Mouse (Mus musculus) kidney, embryonic 16.5 days (tissue): ENCODE data around the gene Atp13a4. TPM values are rescaled to one million over a fixed set of nuclear protein-coding genes. Genes with fewer than 3 reads are reported as not detected.

Source experiments
- ATAC-seq: fragments of 200-750 bp; cut with Nextera tagmentation; 2 replicates; pipeline ENCODE4 v1.8.0; 2017; ENCODE audit warnings: moderate TSS enrichment; ENCODE audit not compliant: low FRiP score, low TSS enrichment
- H3K27ac ChIP-seq: fragments of 300-500 bp; sonication (generic); 2 replicates; pipeline ENCODE4 v1.5.1; 2014; ENCODE audit warnings: low read length
- H3K27me3 ChIP-seq: fragments of 300-500 bp; sonication (generic); 2 replicates; pipeline ENCODE4 v1.6.1; 2014; ENCODE audit warnings: low read length, control low read depth, mixed read lengths; ENCODE audit not compliant: insufficient read depth
- H3K36me3 ChIP-seq: fragments of 300-500 bp; sonication (generic); 2 replicates; pipeline ENCODE4 v1.6.1; 2014; ENCODE audit warnings: low read length, control low read depth, mixed read lengths; ENCODE audit not compliant: insufficient read depth
- H3K4me1 ChIP-seq: fragments of 300-500 bp; sonication (generic); 2 replicates; pipeline ENCODE4 v1.6.1; 2014; ENCODE audit warnings: low read length, control low read depth, mixed read lengths; ENCODE audit not compliant: insufficient read depth
- H3K4me2 ChIP-seq: fragments of 300-500 bp; sonication (generic); replicated peaks from 2 replicates; pipeline ENCODE4 v1.6.1; 2014; ENCODE audit warnings: low read depth, low read length
- H3K4me3 ChIP-seq: fragments of 300-500 bp; sonication (generic); 2 replicates; pipeline ENCODE4 v1.5.1; 2014; ENCODE audit warnings: mild to moderate bottlenecking, low read length
- H3K9ac ChIP-seq: fragments of 300-500 bp; sonication (generic); replicated peaks from 2 replicates; pipeline ENCODE4 v1.6.1; 2014; ENCODE audit warnings: low read length
- H3K9me3 ChIP-seq: fragments of 300-500 bp; sonication (generic); 2 replicates; pipeline ENCODE4 v1.6.1; 2016; ENCODE audit warnings: low read length, control low read depth
- WGBS: fragments of 180-500 bp; shearing (Covaris S2); extraction: QIAGEN DNeasy Blood & Tissue Kit; methylation state at CpG from one replicate; pipeline ENCODE4 v1.1.7; 2014; 5-methylcytosine and 5-hydroxymethylcytosine counted together
- polyA plus RNA-seq: library from polyadenylated mRNA; unstranded; fragments of >200 nt; fragmentation: Nextera tagmentation; extraction: Ambion mirVana; gene quantifications from 2 replicates; pipeline ENCODE4 v1.2.1, GENCODE M21; 2015

The Atp13a4 gene
- polyA plus RNA-seq, 1 experiment from 2014 or later, result 4.9 TPM

- Histone ChIP-seq H3K4me3 (no peak overlapping the region), H3K9me3 (no peaks in the 10 kb centered on the region), H3K27me3 (no peaks in the 10 kb centered on the region), H3K27ac (no peak overlapping the region), H3K4me1 (no peaks in the 10 kb centered on the region), H3K36me3 (no peaks in the 10 kb centered on the region), H3K9ac (no peak overlapping the region), H3K4me2 (no peak overlapping the region)
- 70% methylated on average over 9 of the region's 9 CpGs for WGBS
- ATAC-seq, result no peak
Observed at GRCm38 (mm10) chr16:29504198-29504597, 40.5 kb downstream of the Atp13a4 start.

DNA sequence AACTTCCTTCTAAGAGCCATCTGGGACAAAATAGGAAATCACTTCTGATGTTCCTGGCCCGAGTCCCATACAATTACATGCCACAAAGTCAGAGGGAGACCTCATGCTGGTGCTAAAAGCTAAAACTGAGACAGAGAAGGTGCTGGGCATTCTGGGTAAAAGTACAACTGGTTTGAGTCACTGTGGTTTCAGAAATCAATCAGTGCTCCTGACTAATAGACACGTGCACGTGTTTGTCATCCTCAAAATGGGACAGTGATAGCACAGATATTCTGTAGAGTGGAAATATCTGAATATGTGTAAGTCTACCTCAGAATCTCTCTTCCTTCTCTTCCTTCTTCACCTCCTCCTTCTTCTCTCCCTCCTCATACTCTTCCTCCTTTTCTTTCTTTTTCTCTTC is 53.6 kb downstream of the Atp13a4 start:
- no peak overlapping the region for H3K4me3 ChIP-seq
- H3K27me3 ChIP-seq, result no peaks in the 10 kb centered on the region
- H3K27ac ChIP-seq, result no peak overlapping the region
- ATAC-seq, result no peak
- H3K4me1 ChIP-seq, result no peaks in the 10 kb centered on the region
- WGBS, result 73% methylated on average over 3 of the region's 3 CpGs
- no peaks in the 10 kb centered on the region for H3K36me3 ChIP-seq
- no peak overlapping the region for H3K4me2 ChIP-seq
- H3K9ac ChIP-seq, result no peak overlapping the region
- no peaks in the 10 kb centered on the region for H3K9me3 ChIP-seq

DNA sequence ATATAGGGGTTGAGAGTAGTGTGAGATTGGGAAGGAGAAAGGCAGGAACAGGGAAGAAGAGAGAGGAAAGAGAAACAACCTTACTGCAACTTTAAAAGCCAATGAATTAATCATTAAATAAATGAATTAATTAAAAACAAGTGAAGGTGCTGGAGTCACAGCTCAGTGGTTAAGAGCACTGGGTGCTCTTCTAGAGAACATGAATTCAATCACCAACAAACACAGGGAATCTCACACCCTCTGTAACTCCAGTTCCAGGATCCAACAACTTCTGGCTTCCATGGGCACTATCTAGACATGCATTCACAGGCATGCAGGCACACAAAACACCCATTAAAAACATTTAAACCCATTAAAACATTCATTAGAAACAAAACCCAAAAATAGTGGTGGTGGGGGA is 63.2 kb downstream of the Atp13a4 start:
- Histone ChIP-seq H3K4me2 (no peak overlapping the region), H3K36me3 (no peaks in the 10 kb centered on the region), H3K9ac (no peak overlapping the region), H3K4me3 (no peak overlapping the region), H3K27me3 (no peaks in the 10 kb centered on the region), H3K4me1 (peaks cover 9% of the 10 kb centered on the region), H3K27ac (no peak overlapping the region), H3K9me3 (no peaks in the 10 kb centered on the region)
- ATAC-seq, result peak; percentile 57; the same call in 1 of the 2 replicates

- Histone ChIP-seq H3K4me2 (no peak overlapping the region), H3K36me3 (no peaks in the 10 kb centered on the region), H3K4me3 (no peak overlapping the region), H3K27ac (no peak overlapping the region), H3K27me3 (no peaks in the 10 kb centered on the region), H3K4me1 (peaks cover 9% of the 10 kb centered on the region), H3K9me3 (no peaks in the 10 kb centered on the region), H3K9ac (no peak overlapping the region)
- 85% methylated on average over 6 of the region's 6 CpGs for WGBS
- ATAC-seq, result no peak
Observed at GRCm38 (mm10) chr16:29480396-29480795, 64.3 kb downstream of the Atp13a4 start.

DNA sequence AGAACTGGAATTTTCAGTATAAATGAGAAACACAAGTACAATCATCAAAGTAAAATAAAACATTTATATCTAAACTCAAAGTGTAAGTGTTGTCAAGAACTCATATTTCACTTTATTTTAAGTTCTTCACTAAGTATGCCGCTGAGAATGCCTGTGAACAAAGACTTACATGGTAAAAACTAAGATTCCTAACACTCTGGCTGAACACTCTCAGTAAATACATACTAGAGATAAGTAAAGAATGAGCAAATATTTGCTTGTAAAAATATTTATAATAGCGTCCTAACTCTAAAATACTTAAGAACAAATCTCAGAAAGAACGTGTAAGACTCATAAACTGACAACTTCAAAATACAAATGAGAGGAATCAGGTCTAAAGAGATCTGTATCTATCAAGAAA is 80.9 kb downstream of the Atp13a4 start:
- WGBS, result 71% methylated on average over 3 of the region's 3 CpGs
- ATAC-seq, result no peak
- Histone ChIP-seq H3K27ac (no peak overlapping the region), H3K9me3 (no peaks in the 10 kb centered on the region), H3K4me1 (no peaks in the 10 kb centered on the region), H3K36me3 (no peaks in the 10 kb centered on the region), H3K27me3 (no peaks in the 10 kb centered on the region), H3K4me2 (no peak overlapping the region), H3K9ac (no peak overlapping the region), H3K4me3 (no peak overlapping the region)

- WGBS, result 56% methylated on average over 10 of the region's 10 CpGs
- H3K27ac ChIP-seq, result no peak overlapping the region
- no peak overlapping the region for H3K4me2 ChIP-seq
- H3K4me3 ChIP-seq, result no peak overlapping the region
- no peak overlapping the region for H3K9ac ChIP-seq
- ATAC-seq, result no peak
- H3K4me1 ChIP-seq, result no peaks in the 10 kb centered on the region
- H3K36me3 ChIP-seq, result no peaks in the 10 kb centered on the region
- H3K9me3 ChIP-seq, result no peaks in the 10 kb centered on the region
- no peaks in the 10 kb centered on the region for H3K27me3 ChIP-seq
Observed at GRCm38 (mm10) chr16:29459331-29459730, 85.3 kb downstream of the Atp13a4 start.

DNA sequence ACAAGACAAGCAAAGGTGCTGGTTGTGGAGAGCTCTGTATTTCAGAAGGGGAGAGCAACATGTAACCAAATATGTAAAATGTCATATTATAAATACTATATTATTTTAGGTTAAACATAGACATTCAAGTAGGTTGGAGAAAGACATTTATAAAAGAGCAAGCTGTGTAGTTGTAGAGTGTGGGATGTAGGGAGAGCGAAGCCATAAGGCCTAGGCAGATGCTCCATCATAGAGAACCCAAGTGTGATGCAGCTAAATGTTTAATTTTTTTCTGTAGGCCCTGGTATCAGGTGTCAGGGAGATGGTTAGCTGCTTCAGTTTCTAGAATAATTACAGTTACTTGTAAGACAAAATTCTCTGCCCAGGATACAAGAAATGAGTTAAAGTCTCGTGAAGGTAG is 87.8 kb downstream of the Atp13a4 start:
- Histone ChIP-seq H3K27ac (no peak overlapping the region), H3K27me3 (no peaks in the 10 kb centered on the region), H3K4me3 (no peak overlapping the region), H3K9me3 (no peaks in the 10 kb centered on the region), H3K36me3 (no peaks in the 10 kb centered on the region), H3K4me1 (no peaks in the 10 kb centered on the region), H3K4me2 (no peak overlapping the region), H3K9ac (no peak overlapping the region)
- ATAC-seq, result no peak
- 89% methylated on average over 2 of the region's 2 CpGs for WGBS

DNA sequence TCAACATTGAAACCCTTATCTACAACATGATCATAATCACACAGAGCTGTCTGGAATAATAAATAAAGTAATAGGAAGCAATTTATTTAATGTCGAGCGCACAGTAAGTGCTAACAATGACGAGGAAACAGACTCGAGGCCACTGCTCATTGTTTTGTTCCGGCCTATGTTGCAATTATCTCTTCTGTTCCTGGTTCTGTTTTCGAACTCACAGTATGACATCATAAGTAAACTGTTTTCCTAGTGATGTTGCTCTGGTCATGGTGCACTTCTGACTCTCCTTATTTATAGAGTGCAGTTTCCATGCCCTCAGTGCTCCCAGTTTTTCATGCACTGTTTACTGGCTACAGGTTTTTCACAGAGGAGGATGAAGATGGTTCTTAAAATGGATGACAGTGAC is 91.4 kb downstream of the Atp13a4 start:
- Histone ChIP-seq H3K4me2 (no peak overlapping the region), H3K27ac (no peak overlapping the region), H3K9ac (no peak overlapping the region), H3K4me1 (no peaks in the 10 kb centered on the region), H3K36me3 (no peaks in the 10 kb centered on the region), H3K4me3 (no peak overlapping the region), H3K27me3 (no peaks in the 10 kb centered on the region), H3K9me3 (no peaks in the 10 kb centered on the region)
- whole genome bisulfite sequencing, result 66% methylated on average over 6 of the region's 6 CpGs
- no peak for ATAC-seq

DNA sequence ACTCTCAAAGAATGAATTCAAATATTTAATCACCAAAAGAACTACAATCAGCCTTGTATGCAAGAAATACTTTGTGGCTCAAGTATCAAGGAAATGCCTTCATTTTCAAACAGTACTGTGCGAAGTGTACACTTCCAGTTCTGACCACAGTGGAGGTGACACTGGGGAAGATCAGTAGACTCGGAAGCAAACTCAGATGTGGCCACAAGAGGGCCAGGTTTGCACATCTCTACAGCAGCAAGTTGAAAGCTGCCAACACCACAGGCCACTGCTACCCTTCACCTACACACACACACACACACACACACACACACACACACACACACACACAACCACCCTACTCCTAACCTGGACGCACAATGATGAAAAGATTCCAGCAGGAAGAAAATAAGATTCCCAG is 93.0 kb downstream of the Atp13a4 start:
- H3K27me3 ChIP-seq, result no peaks in the 10 kb centered on the region
- peak; percentile 75 for ATAC-seq
- WGBS, result 49% methylated on average over 3 of the region's 3 CpGs
- no peak overlapping the region for H3K4me3 ChIP-seq
- H3K9ac ChIP-seq, result no peak overlapping the region
- no peaks in the 10 kb centered on the region for H3K4me1 ChIP-seq
- H3K4me2 ChIP-seq, result no peak overlapping the region
- no peaks in the 10 kb centered on the region for H3K9me3 ChIP-seq
- H3K36me3 ChIP-seq, result no peaks in the 10 kb centered on the region
- H3K27ac ChIP-seq, result no peak overlapping the region

- Histone ChIP-seq H3K27ac (no peak overlapping the region), H3K27me3 (no peaks in the 10 kb centered on the region), H3K4me2 (no peak overlapping the region), H3K9ac (no peak overlapping the region), H3K4me1 (no peaks in the 10 kb centered on the region), H3K9me3 (no peaks in the 10 kb centered on the region), H3K4me3 (no peak overlapping the region), H3K36me3 (no peaks in the 10 kb centered on the region)
- WGBS, result 47% methylated on average over 3 of the region's 3 CpGs
- no peak for ATAC-seq
Observed at GRCm38 (mm10) chr16:29442126-29442525, 102.5 kb downstream of the Atp13a4 start.
